Mouse (Mus musculus) kidney, postnatal 10 days (tissue): ENCODE data around the gene Myo3b.

Experiments
- DNase-seq: peaks from one replicate; pipeline ENCODE4 v3.0.0; 2021; ENCODE audit warnings: mixed read lengths

Myo3b gene

GRCm38 (mm10) chr2:70133281-70133680 is 94.4 kb downstream of the Myo3b start:
- DNase-seq, result no peak

GRCm38 (mm10) chr2:70137226-70137998 is 98.5 kb downstream of the Myo3b start:
- DNase-seq, result no peak

GRCm38 (mm10) chr2:70143543-70144188 is 104.7 kb downstream of the Myo3b start:
- no peak for DNase-seq

- no peak for DNase-seq
Measured at GRCm38 (mm10) chr2:70146993-70147581, 108.2 kb downstream of the Myo3b start.

GRCm38 (mm10) chr2:70148821-70149510 is 110.0 kb downstream of the Myo3b start:
- no peak for DNase-seq

GRCm38 (mm10) chr2:70150399-70151035 is 111.6 kb downstream of the Myo3b start:
- DNase-seq, result no peak

- no peak for DNase-seq
Measured at GRCm38 (mm10) chr2:70151930-70152329, 113.0 kb downstream of the Myo3b start.

- no peak for DNase-seq
Measured at GRCm38 (mm10) chr2:70155226-70155836, 116.4 kb downstream of the Myo3b start.

GRCm38 (mm10) chr2:70159543-70159942 is 120.6 kb downstream of the Myo3b start:
- DNase-seq, result no peak

GRCm38 (mm10) chr2:70166231-70166630 is 127.3 kb downstream of the Myo3b start:
- no peak for DNase-seq

- DNase-seq, result no peak
Measured at GRCm38 (mm10) chr2:70167944-70168935, 129.3 kb downstream of the Myo3b start.

GRCm38 (mm10) chr2:70170469-70170868 is 131.5 kb downstream of the Myo3b start:
- no peak for DNase-seq

- no peak for DNase-seq
Measured at GRCm38 (mm10) chr2:70176823-70177708, 138.1 kb downstream of the Myo3b start.

- DNase-seq, result no peak
Measured at GRCm38 (mm10) chr2:70177709-70178030, 138.7 kb downstream of the Myo3b start.

GRCm38 (mm10) chr2:70178241-70178640 is 139.3 kb downstream of the Myo3b start:
- DNase-seq, result no peak

GRCm38 (mm10) chr2:70182150-70182670 is 143.3 kb downstream of the Myo3b start:
- DNase-seq, result no peak

- DNase-seq, result no peak
Measured at GRCm38 (mm10) chr2:70187040-70187439, 148.1 kb downstream of the Myo3b start.

- DNase-seq, result no peak
Measured at GRCm38 (mm10) chr2:70195418-70196248, 156.7 kb downstream of the Myo3b start.
